Mouse (Mus musculus) midbrain, embryonic 13.5 days (tissue): Measurements from ENCODE around the gene Oxsm. TPM values are rescaled to one million over a fixed set of nuclear protein-coding genes. Genes with fewer than 3 reads are reported as not detected.

Experiments used
- ATAC-seq: fragments of 200-750 bp; cut with Nextera tagmentation; 2 replicates; pipeline ENCODE4 v1.8.0; 2017; ENCODE audit warnings: mild to moderate bottlenecking, moderate TSS enrichment, moderate library complexity
- H3K27ac ChIP-seq: fragments of 300-500 bp; sonication (generic); 2 replicates; pipeline ENCODE4 v1.5.1; 2015; ENCODE audit warnings: inconsistent platforms, mild to moderate bottlenecking, moderate library complexity
- H3K27me3 ChIP-seq: fragments of 300-500 bp; sonication (generic); 2 replicates; pipeline ENCODE4 v1.6.1; 2015; ENCODE audit warnings: mild to moderate bottlenecking, inconsistent platforms
- H3K36me3 ChIP-seq: fragments of 300-500 bp; sonication (generic); 2 replicates; pipeline ENCODE4 v1.6.1; 2015; ENCODE audit warnings: mild to moderate bottlenecking, inconsistent platforms
- H3K4me1 ChIP-seq: fragments of 300-500 bp; sonication (generic); replicated peaks from 2 replicates; pipeline ENCODE4 v1.6.1; 2015; ENCODE audit warnings: inconsistent platforms
- H3K4me2 ChIP-seq: fragments of 300-500 bp; sonication (generic); replicated peaks from 2 replicates; pipeline ENCODE4 v1.6.1; 2015; ENCODE audit warnings: moderate library complexity, mild to moderate bottlenecking, inconsistent platforms
- H3K4me3 ChIP-seq: fragments of 300-500 bp; sonication (generic); replicated peaks from 2 replicates; pipeline ENCODE4 v1.5.1; 2015; ENCODE audit warnings: mild to moderate bottlenecking, inconsistent platforms
- H3K9ac ChIP-seq: fragments of 300-500 bp; sonication (generic); replicated peaks from 2 replicates; pipeline ENCODE4 v1.6.1; 2015; ENCODE audit warnings: mild to moderate bottlenecking, inconsistent platforms
- H3K9me3 ChIP-seq: fragments of 300-500 bp; sonication (generic); 2 replicates; pipeline ENCODE4 v1.6.1; 2016; ENCODE audit warnings: mild to moderate bottlenecking, inconsistent platforms
- WGBS: fragments of 180-500 bp; shearing (Covaris S2); methylation state at CpG from one replicate; pipeline ENCODE4 v1.1.7; 2015; 5-methylcytosine and 5-hydroxymethylcytosine counted together
- polyA plus RNA-seq: library from polyadenylated mRNA; unstranded; fragments of >200 nt; fragmentation: Nextera tagmentation; extraction: Ambion mirVana; gene quantifications from 2 replicates; pipeline ENCODE4 v1.2.1, GENCODE M21; 2015

Gene Oxsm
- polyA plus RNA-seq, 1 experiment from 2014 or later: 2.0 TPM

- H3K27me3 ChIP-seq: no peaks in the 10 kb centered on the region
- ATAC-seq: no peak
- H3K9me3 ChIP-seq: peaks cover 5% of the 10 kb centered on the region; the same call in 1 of the 2 replicates
- H3K4me2 ChIP-seq: no peak overlapping the region
- H3K27ac ChIP-seq: no peak overlapping the region
- no peaks in the 10 kb centered on the region for H3K4me1 ChIP-seq
- H3K4me3 ChIP-seq: no peak overlapping the region
- H3K36me3 ChIP-seq: no peaks in the 10 kb centered on the region
- H3K9ac ChIP-seq: no peak overlapping the region
- WGBS: 26% methylated on average over 1 of the region's 1 CpGs
Observed at GRCm38 (mm10) chr14:16233515-16233914, 16.1 kb downstream of the Oxsm start.

GRCm38 (mm10) chr14:16230581-16230980, 19.0 kb downstream of the Oxsm start:
- no peaks in the 10 kb centered on the region for H3K4me1 ChIP-seq
- no peak overlapping the region for H3K9ac ChIP-seq
- H3K4me3 ChIP-seq: no peak overlapping the region
- H3K36me3 ChIP-seq: no peaks in the 10 kb centered on the region
- H3K4me2 ChIP-seq: no peak overlapping the region
- H3K9me3 ChIP-seq: no peaks in the 10 kb centered on the region
- ATAC-seq: no peak
- H3K27me3 ChIP-seq: no peaks in the 10 kb centered on the region
- H3K27ac ChIP-seq: no peak overlapping the region

GRCm38 (mm10) chr14:16229395-16229794, 20.2 kb downstream of the Oxsm start:
- H3K9me3 ChIP-seq: no peaks in the 10 kb centered on the region
- no peak overlapping the region for H3K27ac ChIP-seq
- no peaks in the 10 kb centered on the region for H3K27me3 ChIP-seq
- H3K4me3 ChIP-seq: no peak overlapping the region
- no peak for ATAC-seq
- WGBS: 79% methylated on average over 2 of the region's 2 CpGs
- no peaks in the 10 kb centered on the region for H3K4me1 ChIP-seq
- H3K36me3 ChIP-seq: no peaks in the 10 kb centered on the region
- H3K9ac ChIP-seq: no peak overlapping the region
- H3K4me2 ChIP-seq: no peak overlapping the region

- Histone ChIP-seq H3K9ac (no peak overlapping the region), H3K27me3 (no peaks in the 10 kb centered on the region), H3K36me3 (no peaks in the 10 kb centered on the region), H3K4me3 (no peak overlapping the region), H3K27ac (no peak overlapping the region), H3K9me3 (no peaks in the 10 kb centered on the region), H3K4me2 (no peak overlapping the region), H3K4me1 (no peaks in the 10 kb centered on the region)
- no peak for ATAC-seq
- WGBS: 55% methylated on average over 2 of the region's 2 CpGs
Observed at GRCm38 (mm10) chr14:16219015-16219414, 30.6 kb downstream of the Oxsm start.

- Histone ChIP-seq H3K9ac (no peak overlapping the region), H3K4me3 (no peak overlapping the region), H3K36me3 (no peaks in the 10 kb centered on the region), H3K27ac (no peak overlapping the region), H3K4me2 (no peak overlapping the region), H3K9me3 (no peaks in the 10 kb centered on the region), H3K4me1 (peaks cover 1% of the 10 kb centered on the region), H3K27me3 (no peaks in the 10 kb centered on the region)
- ATAC-seq: no peak
Observed at GRCm38 (mm10) chr14:16207722-16208121, 41.9 kb downstream of the Oxsm start.

GRCm38 (mm10) chr14:16201673-16202072, 47.9 kb downstream of the Oxsm start:
- Histone ChIP-seq H3K4me2 (no peak overlapping the region), H3K9me3 (no peaks in the 10 kb centered on the region), H3K27ac (peak overlapping the region; percentile 91), H3K27me3 (no peaks in the 10 kb centered on the region), H3K4me1 (peaks cover 27% of the 10 kb centered on the region), H3K36me3 (no peaks in the 10 kb centered on the region), H3K9ac (no peak overlapping the region), H3K4me3 (no peak overlapping the region)
- peak; percentile 7; the same call in 1 of the 2 replicates for ATAC-seq
- 35% methylated on average over 3 of the region's 3 CpGs for WGBS

- peak; percentile 98 for ATAC-seq
- no peaks in the 10 kb centered on the region for H3K9me3 ChIP-seq
- H3K27me3 ChIP-seq: no peaks in the 10 kb centered on the region
- 0 out of 2 replicates have a peak overlapping the region, but pooled peaks have one; percentile 12 for H3K9ac ChIP-seq
- H3K4me3 ChIP-seq: peak overlapping the region; percentile 12; the same call in 1 of the 2 replicates
- H3K36me3 ChIP-seq: no peaks in the 10 kb centered on the region
- WGBS: 6% methylated on average over 8 of the region's 8 CpGs
- H3K27ac ChIP-seq: peak overlapping the region; percentile 91
- peak overlapping the region; percentile 43 for H3K4me2 ChIP-seq
- H3K4me1 ChIP-seq: peaks cover 27% of the 10 kb centered on the region
Observed at GRCm38 (mm10) chr14:16200969-16201638, 48.5 kb downstream of the Oxsm start.

GRCm38 (mm10) chr14:16200220-16200912, 49.2 kb downstream of the Oxsm start:
- peak; percentile 57 for ATAC-seq
- peak overlapping the region; percentile 12; the same call in 1 of the 2 replicates for H3K4me3 ChIP-seq
- WGBS: 8% methylated on average over 6 of the region's 6 CpGs

GRCm38 (mm10) chr14:16196518-16196917, 53.1 kb downstream of the Oxsm start:
- 64% methylated on average over 4 of the region's 4 CpGs for WGBS
- ATAC-seq: no peak
- Histone ChIP-seq H3K36me3 (no peaks in the 10 kb centered on the region), H3K4me3 (no peak overlapping the region), H3K27me3 (no peaks in the 10 kb centered on the region), H3K9me3 (no peaks in the 10 kb centered on the region), H3K4me2 (no peak overlapping the region), H3K9ac (no peak overlapping the region), H3K27ac (no peak overlapping the region), H3K4me1 (peaks cover 15% of the 10 kb centered on the region)

More at GRCm38 (mm10) chr14:16200220-16200912, 49.2 kb downstream of the Oxsm start:
- no peaks in the 10 kb centered on the region for H3K36me3 ChIP-seq
- H3K9ac ChIP-seq: 0 out of 2 replicates have a peak overlapping the region, but pooled peaks have one; percentile 12
- no peaks in the 10 kb centered on the region for H3K9me3 ChIP-seq
- peak overlapping the region; percentile 43 for H3K4me2 ChIP-seq
- no peaks in the 10 kb centered on the region for H3K27me3 ChIP-seq
- peaks cover 27% of the 10 kb centered on the region for H3K4me1 ChIP-seq
- peak overlapping the region; percentile 91 for H3K27ac ChIP-seq

GRCm38 (mm10) chr14:16195486-16195885, 54.1 kb downstream of the Oxsm start:
- H3K9me3 ChIP-seq: no peaks in the 10 kb centered on the region
- no peak overlapping the region for H3K27ac ChIP-seq
- no peaks in the 10 kb centered on the region for H3K27me3 ChIP-seq
- no peaks in the 10 kb centered on the region for H3K36me3 ChIP-seq
- peaks cover 6% of the 10 kb centered on the region for H3K4me1 ChIP-seq
- H3K4me2 ChIP-seq: no peak overlapping the region
- no peak for ATAC-seq
- WGBS: 69% methylated on average over 1 of the region's 1 CpGs
- H3K4me3 ChIP-seq: no peak overlapping the region
- H3K9ac ChIP-seq: no peak overlapping the region

- Histone ChIP-seq H3K27ac (no peak overlapping the region), H3K9ac (no peak overlapping the region), H3K4me3 (no peak overlapping the region), H3K4me1 (no peaks in the 10 kb centered on the region), H3K4me2 (no peak overlapping the region), H3K9me3 (no peaks in the 10 kb centered on the region), H3K36me3 (no peaks in the 10 kb centered on the region), H3K27me3 (no peaks in the 10 kb centered on the region)
- no peak for ATAC-seq
- WGBS: 79% methylated on average over 1 of the region's 1 CpGs
Observed at GRCm38 (mm10) chr14:16194125-16194524, 55.5 kb downstream of the Oxsm start.

- ATAC-seq: no peak
- WGBS: 100% methylated on average over 1 of the region's 1 CpGs
- no peaks in the 10 kb centered on the region for H3K36me3 ChIP-seq
- no peaks in the 10 kb centered on the region for H3K9me3 ChIP-seq
- H3K4me3 ChIP-seq: no peak overlapping the region
- no peak overlapping the region for H3K9ac ChIP-seq
- no peaks in the 10 kb centered on the region for H3K4me1 ChIP-seq
- H3K27ac ChIP-seq: no peak overlapping the region
- no peaks in the 10 kb centered on the region for H3K27me3 ChIP-seq
- H3K4me2 ChIP-seq: no peak overlapping the region
Observed at GRCm38 (mm10) chr14:16189142-16189541, 60.5 kb downstream of the Oxsm start.
